Mouse (Mus musculus): ENCODE measurements around the gene Apln. TPM values are rescaled to one million over a fixed set of nuclear protein-coding genes. Genes with fewer than 3 reads are reported as not detected.
A peak's percentile ranks its signal among the peaks of the same experiment; 100 is the strongest.

The Apln gene
- polyA plus RNA-seq (2015; fragmentation: Nextera tagmentation; extraction: Ambion mirVana) = 1.4 and 1.5 TPM in 2 replicates

- no peak for DNase-seq (ENCODE audit: low spot score)
Measured at GRCm38 (mm10) chrX:48034144-48035113, at the start of gene Apln. Gene Apln, minus strand, starts transcription at chrX:48034853.

GRCm38 (mm10) chrX:48082364-48082763, 47.7 kb upstream of the Apln start:
- DNase-seq (ENCODE audit: low spot score) = no peak

- no peak for DNase-seq (ENCODE audit: low spot score)
Measured at GRCm38 (mm10) chrX:48076806-48077425, 42.3 kb upstream of the Apln start.

GRCm38 (mm10) chrX:48074691-48075090, 40.0 kb upstream of the Apln start:
- DNase-seq (ENCODE audit: low spot score) = no peak

- no peak for DNase-seq (ENCODE audit: low spot score)
Measured at GRCm38 (mm10) chrX:48072401-48072800, 37.7 kb upstream of the Apln start.

GRCm38 (mm10) chrX:48071961-48072360, 37.3 kb upstream of the Apln start:
- DNase-seq (ENCODE audit: low spot score) = no peak

GRCm38 (mm10) chrX:48066891-48067290, 32.2 kb upstream of the Apln start:
- no peak for DNase-seq (ENCODE audit: low spot score)

- no peak for DNase-seq (ENCODE audit: low spot score)
Measured at GRCm38 (mm10) chrX:48064166-48064853, 29.7 kb upstream of the Apln start.

GRCm38 (mm10) chrX:48062481-48062880, 27.8 kb upstream of the Apln start:
- DNase-seq (ENCODE audit: low spot score) = no peak

- DNase-seq (ENCODE audit: low spot score) = peak; percentile 22
Measured at GRCm38 (mm10) chrX:48054186-48055015, 19.7 kb upstream of the Apln start.

GRCm38 (mm10) chrX:48053743-48054142, 19.1 kb upstream of the Apln start:
- no peak for DNase-seq (ENCODE audit: low spot score)

- DNase-seq (ENCODE audit: low spot score) = no peak
Measured at GRCm38 (mm10) chrX:48046315-48046714, 11.7 kb upstream of the Apln start.

GRCm38 (mm10) chrX:48044261-48044660, 9.6 kb upstream of the Apln start:
- no peak for DNase-seq (ENCODE audit: low spot score)

- no peak for DNase-seq (ENCODE audit: low spot score)
Measured at GRCm38 (mm10) chrX:48042748-48043147, 8.1 kb upstream of the Apln start.

- no peak for DNase-seq (ENCODE audit: low spot score)
Measured at GRCm38 (mm10) chrX:48040379-48040778, 5.7 kb upstream of the Apln start.

- DNase-seq (ENCODE audit: low spot score) = no peak
Measured at GRCm38 (mm10) chrX:48033766-48034143, 898 bp downstream of the Apln start.

GRCm38 (mm10) chrX:48033024-48033423, 1.6 kb downstream of the Apln start:
- no peak for DNase-seq (ENCODE audit: low spot score)

- DNase-seq (ENCODE audit: low spot score) = no peak
Measured at GRCm38 (mm10) chrX:48031866-48032265, 2.8 kb downstream of the Apln start.

GRCm38 (mm10) chrX:48030593-48030992, 4.1 kb downstream of the Apln start:
- no peak for DNase-seq (ENCODE audit: low spot score)

GRCm38 (mm10) chrX:48022811-48023210, 11.8 kb downstream of the Apln start:
- DNase-seq (ENCODE audit: low spot score) = no peak

- DNase-seq (ENCODE audit: low spot score) = peak; percentile 74
Measured at GRCm38 (mm10) chrX:48019940-48020339, 14.7 kb downstream of the Apln start.

Data from thymus, postnatal 0 days (tissue).